In genomic region chr13:49677793-49678192, GRCm38 (mm10) we compare ENCODE assay signal across 26 mouse cellular contexts.
"Had no signal": no experiment of that assay in that cellular context is flagged by ENCODE, and none has a peak within 500 bp of the region (broad histone marks: within the 10 kb centered on the region; RNA-seq: fewer than 3 reads in every experiment).

No protein-coding gene starts in this region.

- ATAC-seq: forebrain, embryonic 13.5 days; forebrain, embryonic 14.5 days; forebrain, embryonic 16.5 days; forebrain, postnatal 0 days had no signal

- DNase-seq: cerebellum, adult 9-10 months; cerebellum, adult 9-11 months; cerebellum, postnatal 10 days; cerebellum, postnatal 14 days; cerebellum, postnatal 25 days; cerebellum, postnatal 36 days; embryo, embryonic 11 days; forebrain, postnatal 0 days; gastrocnemius, adult 2 months; gastrocnemius, postnatal 10 days; gastrocnemius, postnatal 14 days; gastrocnemius, postnatal 25 days; gastrocnemius, postnatal 36 days; heart, adult 18-20 months; heart, adult 2 months had no signal

- H3K27ac ChIP-seq: embryonic facial prominence, embryonic 10.5 days; embryonic facial prominence, embryonic 12.5 days; embryonic facial prominence, embryonic 13.5 days; embryonic facial prominence, embryonic 15.5 days; forebrain, embryonic 10.5 days; forebrain, embryonic 12.5 days; forebrain, embryonic 13.5 days; gastrocnemius, adult 2 months; heart, adult 2 months; heart, embryonic 10.5 days had no signal

- H3K4me1 ChIP-seq: heart, embryonic 10.5 days had no signal

- H3K4me2 ChIP-seq: embryonic facial prominence, embryonic 12.5 days; embryonic facial prominence, embryonic 13.5 days; embryonic facial prominence, embryonic 15.5 days; forebrain, embryonic 12.5 days; forebrain, embryonic 13.5 days had no signal

- H3K4me3 ChIP-seq: embryonic facial prominence, embryonic 10.5 days; embryonic facial prominence, embryonic 12.5 days; embryonic facial prominence, embryonic 13.5 days; embryonic facial prominence, embryonic 15.5 days; erythroblast, embryonic 14.5 days; forebrain, embryonic 10.5 days; forebrain, embryonic 12.5 days; forebrain, embryonic 13.5 days; gastrocnemius, adult 2 months; heart, adult 2 months; heart, embryonic 10.5 days had no signal

- H3K9ac ChIP-seq: embryonic facial prominence, embryonic 12.5 days; embryonic facial prominence, embryonic 13.5 days; embryonic facial prominence, embryonic 15.5 days; forebrain, embryonic 12.5 days; forebrain, embryonic 13.5 days; forebrain, postnatal 0 days had no signal

- H3K27me3 ChIP-seq: embryonic facial prominence, embryonic 12.5 days; embryonic facial prominence, embryonic 13.5 days; embryonic facial prominence, embryonic 15.5 days; forebrain, embryonic 12.5 days; forebrain, embryonic 13.5 days had no signal

- H3K9me3 ChIP-seq: embryonic facial prominence, embryonic 10.5 days; embryonic facial prominence, embryonic 12.5 days; embryonic facial prominence, embryonic 13.5 days; embryonic facial prominence, embryonic 15.5 days; forebrain, embryonic 10.5 days; forebrain, embryonic 12.5 days; forebrain, embryonic 13.5 days; heart, embryonic 10.5 days had no signal
